Mouse (Mus musculus) c-Kit-positive CD71-negative TER-119-negative erythroid progenitor cells, embryonic 14.5 days (primary cell): ENCODE measurements at regions not wholly inside any gene's neighbourhood (a gene's known extent, or its start where the extent isn't known, plus 50 kb on each side); places are given as distances from the start of the nearest gene placed in this dataset.

ENCODE experiments used
- DNase-seq: peaks from one replicate; pipeline ENCODE4 v3.0.0-alpha.2; 2013; ENCODE audit warnings: low read depth

DNA sequence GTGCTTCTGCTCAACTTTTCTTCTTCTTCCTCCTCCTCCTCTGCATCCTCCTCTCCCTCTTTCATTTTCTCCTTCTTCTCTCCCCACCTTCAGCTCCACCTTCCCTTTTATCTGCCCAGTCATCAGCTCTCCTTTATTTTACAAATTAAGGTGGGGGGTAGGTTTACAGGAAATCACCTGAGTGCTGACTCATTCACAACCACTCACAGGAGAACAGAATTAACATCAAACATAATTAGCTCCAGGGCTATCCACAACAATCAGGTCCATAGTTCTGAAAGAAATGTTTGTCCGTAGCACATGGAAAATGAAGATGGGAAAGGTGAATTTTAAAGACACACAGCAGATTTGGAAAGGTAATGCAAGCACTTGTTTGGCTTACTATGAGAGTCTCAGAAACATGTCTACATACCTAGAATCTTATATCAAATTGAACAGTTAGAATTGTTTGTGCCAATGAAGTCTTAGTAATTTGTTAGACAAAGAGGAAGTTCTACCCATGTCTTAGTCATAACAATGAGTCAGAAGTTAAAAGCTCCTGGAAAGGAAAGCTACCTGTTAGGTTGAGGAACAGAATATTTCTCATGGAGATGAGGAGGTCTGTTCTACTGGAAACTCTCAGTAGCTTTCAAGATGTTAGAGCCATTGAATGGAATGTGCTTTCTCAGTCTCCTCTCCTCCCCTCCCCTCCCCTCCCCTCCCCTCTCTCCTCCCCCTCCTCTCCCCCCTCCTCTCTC is 108.8 kb upstream of the Tgfbr2 start:
- DNase-seq, result no peak

DNA sequence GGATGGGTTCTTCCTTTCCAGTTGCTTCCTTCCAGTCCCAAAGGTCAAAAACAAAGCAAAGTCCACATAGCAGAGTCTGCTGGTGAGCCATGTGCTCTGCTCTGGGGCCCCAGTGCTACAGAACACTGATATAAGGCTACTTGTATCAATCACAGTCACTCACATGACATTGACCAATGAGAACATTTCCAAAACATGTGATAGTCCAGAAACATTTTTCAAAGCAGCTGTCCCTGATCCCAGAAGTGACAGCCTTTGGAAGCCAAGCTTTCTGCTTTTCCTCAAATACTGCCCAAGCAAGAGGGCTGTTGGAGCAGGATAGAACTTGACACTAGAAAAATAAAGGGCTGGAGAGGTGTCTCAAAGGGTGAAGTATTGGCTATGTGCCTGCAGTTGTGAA is 106.5 kb upstream of the Tgfbr2 start:
- no peak for DNase-seq

DNA sequence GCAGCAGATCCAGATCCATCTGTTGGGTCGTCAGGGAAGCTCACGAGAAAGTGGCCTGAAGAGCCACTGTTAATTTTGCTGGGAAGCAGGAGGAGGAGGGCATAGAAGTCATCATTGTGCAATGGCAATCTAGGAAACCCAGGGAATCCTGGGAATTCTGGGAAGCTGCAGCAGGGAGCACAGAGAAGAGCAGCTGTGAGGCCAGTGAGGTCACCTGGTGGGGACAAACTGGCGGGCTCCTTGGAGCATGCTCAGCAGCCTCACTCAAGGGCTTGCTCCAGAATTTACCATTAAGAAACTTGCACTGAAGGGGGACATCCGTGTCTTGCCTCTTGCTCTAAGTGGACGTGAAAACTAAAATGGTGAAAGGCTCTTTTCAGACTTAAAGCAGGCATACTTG is 105.0 kb upstream of the Tgfbr2 start:
- DNase-seq, result no peak

DNA sequence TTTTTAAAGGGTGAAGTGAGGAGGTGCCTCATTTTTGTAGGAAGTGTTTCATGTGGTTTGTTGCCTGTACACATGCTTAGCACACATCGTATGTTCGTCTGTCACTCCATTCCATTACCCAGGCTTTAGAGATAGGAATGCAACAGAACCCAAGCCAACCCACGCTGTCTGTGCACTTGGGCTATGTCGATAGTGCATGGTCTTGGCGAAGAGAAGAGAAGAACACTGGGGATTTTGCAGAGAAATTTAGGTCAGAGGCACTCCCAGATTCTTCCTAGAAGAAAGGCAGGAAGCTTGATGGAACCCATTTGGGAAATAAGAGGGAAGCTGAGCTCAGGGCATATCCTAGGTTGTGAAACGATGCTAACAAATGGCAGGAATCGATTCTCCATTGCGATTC is 103.7 kb upstream of the Tgfbr2 start:
- no peak for DNase-seq

DNA sequence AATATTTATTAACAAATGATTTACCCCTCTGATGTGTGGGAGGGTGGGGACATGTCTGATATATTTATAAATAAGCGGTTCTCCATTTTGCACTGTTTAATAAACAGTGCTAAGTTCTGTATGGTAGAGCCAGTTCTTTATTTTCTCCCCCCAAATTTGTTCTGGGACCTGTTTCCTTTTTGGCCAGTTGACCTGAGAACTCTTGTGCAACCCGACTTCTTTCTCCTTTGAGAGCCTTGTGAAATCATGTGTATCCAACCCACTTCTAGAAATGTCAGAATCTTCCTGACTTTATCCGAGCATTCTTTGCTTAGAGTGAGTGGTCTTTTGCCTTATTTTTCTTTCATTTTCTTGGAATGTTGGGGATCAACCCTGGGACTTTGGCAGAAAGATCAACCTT is 102.6 kb upstream of the Tgfbr2 start:
- DNase-seq, result no peak

DNA sequence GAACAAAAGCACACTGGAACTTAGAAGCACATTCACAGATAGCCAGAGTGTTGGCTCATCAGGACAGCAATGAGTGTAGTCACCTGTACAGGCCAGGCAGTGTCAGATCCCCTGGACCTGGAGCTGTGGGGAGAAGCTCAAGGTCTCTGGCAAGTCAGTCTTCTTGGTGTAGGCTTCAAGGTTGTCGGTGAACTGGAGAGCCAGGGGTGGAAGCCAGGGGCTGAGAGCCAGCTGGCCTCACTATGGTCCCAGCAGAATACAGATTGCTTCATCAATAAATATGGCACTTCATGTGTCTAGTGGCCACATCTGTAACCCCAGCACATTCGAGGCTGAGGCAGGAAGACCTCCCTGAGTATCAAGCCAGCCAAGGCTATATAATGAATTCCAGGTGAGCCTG is 101.0 kb upstream of the Tgfbr2 start:
- DNase-seq, result no peak

DNA sequence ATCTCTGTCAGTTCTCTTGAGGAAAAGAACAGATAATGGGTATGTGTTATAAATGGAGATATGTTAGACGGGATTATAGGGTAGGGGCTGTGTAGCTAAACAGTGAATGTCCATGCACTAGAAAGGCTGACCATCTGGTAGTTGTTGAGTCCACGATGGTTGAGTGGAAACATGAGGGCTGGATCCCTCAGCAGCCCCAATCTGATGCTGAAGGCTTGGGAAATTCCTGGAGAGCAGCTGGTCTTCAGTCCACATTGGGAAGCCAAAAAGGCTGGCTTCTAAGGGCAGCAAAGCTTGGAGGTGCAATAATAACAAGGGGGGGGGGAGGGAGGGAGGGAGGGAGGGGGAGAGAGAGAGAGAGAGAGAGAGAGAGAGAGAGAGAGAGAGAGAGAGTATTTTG is 97.3 kb upstream of the Tgfbr2 start:
- no peak for DNase-seq

DNA sequence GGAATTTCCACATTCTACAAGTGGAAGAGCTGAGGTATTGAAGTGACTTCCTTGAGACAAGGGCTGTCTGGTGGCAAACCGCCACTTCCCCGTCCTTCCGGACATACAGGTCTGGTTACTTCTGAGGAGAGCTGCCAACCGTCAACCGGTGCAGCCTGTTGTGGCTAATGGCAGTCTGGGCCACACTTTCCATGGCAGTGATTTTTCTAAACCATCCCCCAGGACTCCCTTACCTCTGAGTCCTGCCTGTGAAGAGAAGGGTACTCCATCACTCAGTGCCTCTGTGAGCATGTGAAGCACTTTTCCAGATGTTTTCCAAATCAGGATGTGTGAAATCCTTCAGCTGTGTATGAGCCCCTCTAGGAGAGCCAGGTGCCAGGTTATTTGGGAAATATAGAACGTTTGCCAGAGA is 95.3 kb upstream of the Tgfbr2 start:
- no peak for DNase-seq

DNA sequence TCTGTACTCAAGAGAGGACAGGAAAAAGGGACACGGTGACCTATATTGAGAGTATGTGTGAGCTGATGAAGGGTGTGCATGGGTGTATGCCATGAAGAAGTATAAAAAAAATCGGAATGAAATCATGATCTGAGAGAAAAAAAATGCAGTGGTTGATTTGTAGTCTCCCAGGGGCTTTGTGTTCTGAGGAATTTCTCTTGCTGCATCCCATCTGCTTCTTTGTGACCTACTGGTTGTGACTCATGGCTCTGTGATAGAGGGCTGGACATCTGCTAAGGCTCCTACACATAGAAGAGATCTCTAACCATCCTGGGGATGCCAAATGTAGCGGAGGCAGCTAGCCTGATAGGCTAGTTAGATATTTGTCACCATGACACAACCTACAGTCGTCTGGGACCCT is 92.3 kb upstream of the Tgfbr2 start:
- DNase-seq, result no peak

DNA sequence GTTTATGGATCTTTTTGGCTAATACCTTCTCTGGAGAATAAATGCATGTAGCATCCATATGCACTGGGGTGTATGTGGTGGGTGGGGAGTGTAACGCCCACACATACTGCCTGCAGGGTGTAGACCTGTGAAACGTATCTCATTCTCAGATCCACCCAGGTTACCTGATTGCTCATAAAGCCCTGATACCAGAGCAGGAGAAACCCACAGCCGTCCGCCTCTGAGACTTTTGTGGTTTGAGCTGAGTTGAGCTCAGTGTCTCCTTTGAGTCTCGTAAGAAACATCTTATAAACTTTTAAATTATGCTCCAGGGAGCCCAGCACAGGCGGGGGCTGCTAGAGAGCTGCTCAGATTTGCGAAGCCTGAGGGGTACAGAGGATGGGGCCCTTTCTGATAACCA is 88.7 kb upstream of the Tgfbr2 start:
- no peak for DNase-seq

DNA sequence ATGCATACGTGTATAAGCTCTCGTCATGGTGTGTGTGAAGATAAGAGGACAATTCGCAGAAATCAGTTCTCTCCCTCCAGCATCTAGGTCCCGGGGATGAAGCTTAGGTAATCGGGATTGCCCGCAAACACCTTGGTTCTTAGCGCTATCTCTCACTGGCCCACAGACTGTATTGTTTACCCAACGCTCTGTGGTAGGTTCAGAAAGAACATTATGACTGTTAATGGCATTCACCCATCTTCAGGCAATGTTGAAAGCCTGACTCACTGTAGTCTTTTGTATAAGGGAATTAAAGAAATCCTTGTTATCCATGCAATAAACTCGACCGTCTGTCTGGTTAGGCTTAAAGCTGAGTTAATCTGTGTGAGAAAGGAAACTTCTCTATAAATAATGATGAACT is 84.4 kb upstream of the Tgfbr2 start:
- DNase-seq, result no peak

DNA sequence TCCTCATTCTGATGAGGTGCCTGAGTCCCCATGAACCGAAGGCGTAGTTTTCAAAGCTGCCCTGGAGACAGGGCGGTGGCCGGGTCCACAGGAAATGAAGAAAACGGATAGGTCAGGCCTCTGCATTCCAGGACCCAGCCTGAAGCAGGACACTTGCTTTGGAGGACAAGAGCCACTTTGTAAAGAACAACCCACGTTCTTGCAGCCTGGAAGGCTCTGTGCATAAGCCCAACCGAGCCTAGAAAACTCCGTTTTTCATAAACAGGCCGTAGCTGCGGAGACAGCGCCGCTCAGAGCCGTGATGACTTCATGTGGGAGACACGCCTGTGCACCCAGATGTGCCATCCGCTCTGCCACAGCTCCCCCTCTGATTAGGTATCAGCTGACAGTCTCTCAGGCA is 78.4 kb upstream of the Tgfbr2 start:
- no peak for DNase-seq

DNA sequence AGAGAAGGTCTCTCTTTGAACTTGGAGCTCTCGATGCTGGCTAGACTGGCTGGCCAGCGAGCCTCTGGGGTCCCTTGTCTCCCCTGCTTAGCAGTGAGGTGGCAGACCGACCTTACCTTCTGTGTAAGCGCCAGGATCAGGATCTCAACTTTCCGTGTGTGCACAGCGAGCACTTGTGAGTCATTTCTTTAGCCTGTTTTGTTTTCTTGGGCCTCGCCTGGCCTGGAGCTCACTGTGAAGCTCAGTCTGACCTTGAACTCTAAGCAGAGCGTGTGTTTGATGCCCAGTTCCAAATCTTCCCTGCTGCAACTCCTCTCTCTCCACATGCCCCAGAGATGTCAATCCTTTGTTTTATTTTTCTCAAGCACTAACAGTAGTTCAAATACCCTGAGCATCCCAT is 77.6 kb upstream of the Tgfbr2 start:
- no peak for DNase-seq

DNA sequence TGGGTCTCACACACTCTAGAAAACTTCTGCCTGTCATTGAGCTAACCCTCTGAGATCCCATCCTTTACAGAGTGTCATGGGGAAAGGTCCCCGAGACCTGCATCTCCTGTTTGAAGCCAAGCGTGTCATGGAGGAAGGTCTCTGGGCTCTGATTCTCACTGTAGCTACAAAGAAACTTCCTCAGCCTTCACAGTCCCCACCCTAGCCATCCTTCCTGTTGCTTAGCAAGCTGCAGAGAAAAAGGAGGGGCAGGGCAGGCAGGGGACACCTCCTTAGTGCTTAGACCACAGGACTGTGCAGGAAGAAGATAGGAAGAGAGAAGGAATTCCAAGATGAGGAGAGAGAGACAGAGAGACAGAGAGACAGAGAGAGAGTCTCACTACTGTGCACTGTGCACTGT is 74.6 kb upstream of the Tgfbr2 start:
- DNase-seq, result no peak

DNA sequence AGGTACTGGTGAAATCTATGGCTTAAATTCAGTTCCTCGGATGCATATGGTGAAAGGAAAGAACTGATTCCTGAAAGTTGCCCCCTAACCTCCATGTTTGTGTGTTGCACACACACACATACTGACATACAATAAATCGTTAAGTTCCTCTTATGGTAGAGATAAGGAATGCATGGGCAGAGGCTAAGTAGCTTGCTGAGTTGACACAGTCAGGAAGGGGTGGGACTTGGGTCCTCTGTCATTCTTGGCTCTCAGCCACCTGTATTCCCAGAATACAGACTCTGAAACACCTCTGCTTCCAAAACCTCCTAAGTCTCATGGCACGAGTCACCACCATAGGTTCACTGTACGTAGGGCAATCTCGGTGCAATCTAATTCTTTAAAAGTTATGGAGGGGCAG is 70.0 kb upstream of the Tgfbr2 start:
- DNase-seq, result no peak

DNA sequence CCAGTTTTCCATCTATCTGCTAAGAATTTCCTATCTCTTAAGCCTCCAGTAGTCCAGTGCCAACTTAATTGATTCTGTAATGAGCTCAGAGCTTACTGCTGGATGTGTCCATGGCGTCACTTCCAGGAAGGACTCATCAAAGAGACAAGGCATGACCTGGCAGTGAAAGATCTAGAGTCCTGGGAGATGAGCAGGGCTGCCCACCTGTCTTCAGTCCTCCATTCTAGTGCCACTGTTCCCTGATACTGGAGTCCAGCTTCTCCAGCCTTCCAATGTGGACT is 69.4 kb upstream of the Tgfbr2 start:
- no peak for DNase-seq

DNA sequence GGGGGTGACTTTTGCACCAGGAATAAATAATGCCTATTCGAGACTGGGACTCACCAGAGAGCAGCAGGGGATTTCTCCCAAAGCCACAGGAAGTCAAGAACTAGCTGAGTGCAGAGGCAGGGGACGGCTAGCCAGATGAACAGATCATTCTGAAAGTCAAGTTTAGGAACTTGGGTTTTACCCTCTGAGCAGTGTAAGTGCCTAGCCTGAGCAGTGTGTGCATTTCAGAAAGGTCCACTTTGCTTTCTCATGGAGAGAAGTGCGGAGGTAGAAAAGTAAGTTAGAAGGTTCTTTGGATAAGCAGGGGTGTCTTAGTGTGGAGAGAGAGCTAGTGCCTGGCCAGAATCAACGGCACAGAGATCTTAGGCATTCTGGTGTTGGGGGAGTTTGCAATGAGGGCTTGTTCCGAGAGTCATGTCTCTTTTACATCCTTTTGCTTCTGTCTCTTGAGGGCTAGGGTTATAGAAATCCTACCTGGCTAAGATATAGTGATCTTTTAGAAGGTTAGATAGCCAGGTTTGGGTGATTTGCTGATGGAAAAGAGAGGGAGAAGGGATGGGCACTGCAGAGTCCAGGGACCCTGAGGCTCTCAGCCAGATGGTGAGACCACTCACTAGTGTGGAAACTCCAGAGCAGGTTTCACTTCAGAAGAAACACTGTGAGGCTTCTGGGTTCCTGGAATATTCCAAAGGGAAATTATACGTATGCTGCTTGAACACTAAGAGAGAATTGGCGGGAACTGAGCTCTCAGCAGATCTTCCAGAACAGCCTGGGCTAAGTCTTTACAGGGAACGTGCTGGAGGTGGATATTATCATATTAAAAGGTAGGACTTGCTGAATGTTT is 68.8 kb upstream of the Tgfbr2 start:
- no peak for DNase-seq

DNA sequence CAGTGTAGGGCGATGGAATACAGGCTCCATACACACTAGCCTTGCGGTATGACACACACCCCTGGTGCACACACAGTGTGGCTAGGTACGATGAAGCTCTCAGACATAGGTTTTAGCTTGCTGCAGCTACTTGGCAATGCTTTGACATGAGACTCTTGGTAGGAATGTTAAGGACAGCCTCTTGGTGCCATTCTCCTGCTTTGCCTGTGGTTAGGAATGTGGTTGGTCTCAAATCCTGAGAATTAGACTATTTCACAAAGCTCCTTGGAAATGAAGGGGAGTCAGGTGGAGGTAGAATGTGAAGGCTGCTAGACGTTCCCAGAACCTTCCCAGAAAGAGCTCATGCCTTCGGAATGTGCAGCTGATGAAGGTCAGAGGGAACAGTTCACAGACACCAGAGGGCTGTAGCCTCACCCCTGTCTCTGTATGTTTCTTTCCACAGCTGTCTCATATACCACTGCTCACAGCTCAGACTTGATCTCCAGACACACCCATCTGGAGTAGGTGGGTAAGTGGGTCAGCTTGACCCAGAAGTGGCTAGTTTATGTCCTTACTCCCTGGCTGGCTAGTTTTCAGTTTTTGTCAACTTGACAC is 66.9 kb upstream of the Tgfbr2 start:
- DNase-seq, result no peak

DNA sequence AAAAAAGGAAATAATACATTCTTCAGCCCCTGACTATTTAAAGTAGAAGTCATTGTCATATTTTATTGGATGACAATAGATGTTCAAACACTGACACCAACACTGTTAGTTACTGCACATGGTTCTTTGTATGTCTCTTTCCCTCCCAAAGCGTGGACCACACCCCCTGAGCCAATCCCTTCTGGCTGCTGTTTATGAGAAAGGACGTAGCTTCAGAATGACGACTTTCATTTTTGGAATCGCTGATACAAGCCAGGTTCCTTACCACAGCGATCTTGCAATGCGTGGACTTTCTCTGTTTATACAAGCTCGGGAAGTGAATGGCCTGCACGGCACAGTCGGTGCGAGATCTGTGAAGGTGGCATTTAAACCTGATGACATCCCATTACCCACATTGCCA is 66.1 kb upstream of the Tgfbr2 start:
- DNase-seq, result no peak

DNA sequence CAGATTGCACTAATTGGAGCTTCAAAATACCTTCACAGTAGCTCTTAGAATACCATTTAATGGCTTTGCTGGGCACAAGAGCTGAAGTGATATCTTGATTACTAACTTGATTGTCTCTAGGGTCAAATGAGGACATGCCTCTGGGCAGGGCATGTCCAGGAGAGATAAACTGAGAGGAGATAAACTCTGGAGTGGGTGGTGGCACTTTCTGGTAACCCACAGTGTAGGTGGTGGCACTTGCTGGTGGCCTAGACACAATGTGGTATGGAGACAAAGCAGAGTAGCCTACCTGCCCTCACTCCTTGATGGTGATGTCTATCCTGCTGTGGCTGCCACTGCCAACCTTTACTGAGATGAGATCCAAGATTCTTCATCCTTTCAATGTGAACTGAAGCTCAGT is 61.7 kb upstream of the Tgfbr2 start:
- DNase-seq, result no peak

DNA sequence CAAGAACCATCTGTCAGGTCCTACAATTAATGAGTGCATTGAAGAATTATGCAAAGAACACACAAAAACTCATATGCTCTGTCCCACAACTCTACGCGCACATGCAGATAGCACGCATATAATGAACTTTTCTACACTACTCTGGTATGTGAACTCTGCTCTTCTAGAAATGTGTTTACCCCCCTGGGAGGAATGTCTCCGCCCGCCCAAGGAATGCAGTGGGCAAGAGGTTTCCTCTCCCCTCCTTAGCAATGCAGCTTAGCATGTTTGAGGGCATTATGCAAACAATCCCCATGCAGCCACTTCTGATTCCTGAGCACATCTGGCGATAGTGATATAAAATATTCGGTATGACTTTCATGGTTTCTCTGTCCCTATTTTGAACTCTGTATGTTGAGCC is 59.0 kb upstream of the Tgfbr2 start:
- DNase-seq, result no peak

DNA sequence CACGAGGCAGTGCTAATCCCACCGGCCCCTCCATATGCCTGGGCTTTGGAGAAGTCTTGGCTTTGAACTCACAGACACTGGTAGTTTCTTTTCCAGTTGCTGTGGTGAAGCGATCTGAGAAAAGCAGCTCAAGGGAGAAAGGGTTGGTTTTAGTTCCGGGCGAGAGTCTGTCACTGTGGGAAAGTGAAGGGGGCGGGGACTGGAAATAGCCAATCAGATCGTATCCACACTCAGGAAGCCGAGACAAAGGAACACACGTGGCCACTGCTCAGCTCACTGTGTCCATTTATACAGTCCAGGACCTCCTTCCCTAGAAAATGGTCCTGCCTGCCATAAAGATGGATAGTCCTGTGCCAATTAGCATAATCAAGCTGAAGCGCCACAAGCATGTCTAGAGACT is 57.2 kb upstream of the Tgfbr2 start:
- no peak for DNase-seq
